Mouse (Mus musculus) brain, embryonic 14.5 days (tissue): ENCODE measurements at regions not wholly inside any gene's neighbourhood (a gene's known extent, or its start where the extent isn't known, plus 50 kb on each side); places are given as distances from the start of the nearest gene placed in this dataset.

Source experiments
- CTCF ChIP-seq: fragments of 200-500 bp; IDR thresholded peaks from 2 replicates; pipeline ENCODE4 v1.5.1; 2012; ENCODE audit warnings: inconsistent platforms, mild to moderate bottlenecking, moderate library complexity, borderline replicate concordance; ENCODE audit not compliant: insufficient read depth, insufficient read length; ENCODE audit errors: extremely low read depth
- POLR2A ChIP-seq: fragments of 200-500 bp; IDR thresholded peaks from 2 replicates; pipeline ENCODE4 v1.6.1; 2012; ENCODE audit warnings: mild to moderate bottlenecking, inconsistent platforms, borderline replicate concordance; ENCODE audit not compliant: poor library complexity, insufficient read depth, insufficient read length, severe bottlenecking; ENCODE audit errors: extremely low read depth

DNA sequence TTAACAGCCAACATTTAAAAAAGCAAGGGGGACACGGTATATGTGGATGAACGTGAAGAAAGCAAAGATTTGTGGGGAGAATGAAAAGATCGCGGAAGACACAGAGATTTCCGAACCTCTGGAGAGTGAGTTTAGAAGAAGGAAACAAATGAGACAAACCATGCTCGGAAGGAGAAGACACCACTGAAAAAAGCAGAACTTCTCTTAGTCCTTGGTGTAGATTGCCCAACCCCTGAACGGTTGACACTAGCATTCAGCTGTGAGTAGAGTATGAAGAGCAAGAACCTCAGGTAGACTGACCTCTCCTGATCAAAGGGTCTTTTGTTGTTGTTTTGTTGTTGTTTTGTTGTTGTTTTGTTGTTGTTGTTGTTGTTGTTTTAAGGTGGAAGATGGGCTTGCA, 75.8 kb upstream of the Hsd17b12 start:
- no peak for TF ChIP-seq POLR2A
- no peak for TF ChIP-seq CTCF
